Mouse (Mus musculus) splenic B cell, adult 2 months (primary cell): ENCODE data around the gene Gm20671.
"Not testable (repeated sequence)": the region's sequence is repeated elsewhere in the genome, so short reads cannot be mapped to it uniquely, and the experiment has no call there.

Experiments
- DNase-seq: peaks from one replicate; pipeline ENCODE4 v3.0.0-alpha.2; 2011; ENCODE audit warnings: low read depth, low spot score
- H3K27me3 ChIP-seq: 2 replicates; pipeline ENCODE4 v1.6.1; 2012; ENCODE audit warnings: mild to moderate bottlenecking, low read length, moderate library complexity, mixed read lengths; ENCODE audit not compliant: control insufficient read depth, poor library complexity, insufficient read depth, severe bottlenecking
- H3K36me3 ChIP-seq: 2 replicates; pipeline ENCODE4 v1.6.1; 2012; ENCODE audit warnings: mild to moderate bottlenecking, low read length, moderate library complexity, mixed read lengths; ENCODE audit not compliant: control insufficient read depth, poor library complexity, insufficient read depth, severe bottlenecking

The Gm20671 gene

GRCm38 (mm10) chr5:32760787-32761186 is 66.1 kb downstream of the Gm20671 start:
- no peak for DNase-seq
- H3K36me3 ChIP-seq = no peaks in the 10 kb centered on the region; the same call in 1 of the 2 replicates
- H3K27me3 ChIP-seq = no peaks in the 10 kb centered on the region

GRCm38 (mm10) chr5:32760352-32760751 is 66.6 kb downstream of the Gm20671 start:
- DNase-seq, H3K27me3 ChIP-seq, H3K36me3 ChIP-seq: not testable (repeated sequence)

DNA sequence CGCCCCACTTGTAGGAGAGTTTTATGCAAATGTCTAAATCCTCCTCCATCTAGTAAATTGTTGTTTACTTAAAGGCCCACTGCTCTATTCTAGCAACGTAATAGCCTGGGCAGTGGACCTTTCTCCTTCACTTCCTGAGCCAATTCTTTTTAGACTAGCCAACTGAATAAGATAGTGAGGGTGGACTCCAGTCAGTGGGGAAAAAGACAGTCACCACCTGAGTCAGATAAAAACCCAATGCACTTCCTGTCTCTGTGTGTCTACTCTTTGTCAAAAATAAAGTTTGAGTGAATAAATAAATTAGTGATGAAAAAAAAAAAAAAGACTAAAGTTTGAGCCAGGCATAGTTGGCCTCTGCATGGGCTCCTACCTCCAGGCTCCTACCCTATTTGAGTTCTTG is 67.2 kb downstream of the Gm20671 start:
- no peak for DNase-seq
- Histone ChIP-seq H3K27me3 (no peaks in the 10 kb centered on the region), H3K36me3 (no peaks in the 10 kb centered on the region)

DNA sequence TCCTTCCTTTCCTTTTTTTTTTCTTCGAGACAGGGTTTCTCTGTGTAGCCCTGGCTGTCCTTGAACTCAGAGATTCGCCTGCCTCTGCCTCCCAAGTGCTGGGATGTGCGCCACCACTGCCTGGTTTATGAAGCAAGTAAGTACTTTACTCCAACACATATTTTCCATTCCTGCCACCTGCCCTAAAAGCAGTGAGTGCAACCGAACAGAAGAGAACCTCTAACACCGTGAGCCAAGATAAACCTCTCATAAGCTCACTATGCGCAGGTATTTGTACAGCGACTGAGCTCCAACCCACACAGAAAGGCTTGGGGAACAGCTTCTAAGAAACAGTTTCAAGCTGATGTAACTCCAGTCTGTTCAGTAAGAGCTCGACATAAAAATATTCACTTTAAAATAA is 70.8 kb downstream of the Gm20671 start:
- no peaks in the 10 kb centered on the region for H3K27me3 ChIP-seq
- no peak for DNase-seq
- no peaks in the 10 kb centered on the region for H3K36me3 ChIP-seq

DNA sequence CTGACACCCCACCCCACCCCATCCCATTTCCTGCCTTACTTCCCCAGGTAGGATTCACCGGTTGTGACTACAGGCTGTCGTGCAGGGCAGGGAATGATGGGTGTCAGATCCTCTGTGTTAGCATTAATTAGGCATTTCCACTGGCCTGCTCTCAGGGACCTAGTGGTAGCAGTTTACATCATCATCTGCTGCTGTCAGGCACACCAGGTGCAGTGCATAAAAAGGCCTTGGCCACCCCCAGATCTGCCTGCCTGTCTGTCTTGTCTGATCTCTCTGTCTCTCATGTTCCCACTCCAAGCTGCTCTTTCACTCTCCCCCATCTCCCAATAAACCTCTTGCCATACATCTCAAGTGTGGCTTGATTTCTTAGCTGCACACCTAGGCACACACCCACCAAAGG is 75.2 kb downstream of the Gm20671 start:
- H3K36me3 ChIP-seq = no peaks in the 10 kb centered on the region
- DNase-seq = no peak
- H3K27me3 ChIP-seq = no peaks in the 10 kb centered on the region

GRCm38 (mm10) chr5:32748936-32749335 is 78.0 kb downstream of the Gm20671 start:
- H3K27me3 ChIP-seq = no peaks in the 10 kb centered on the region
- H3K36me3 ChIP-seq = no peaks in the 10 kb centered on the region
- DNase-seq = no peak

- Histone ChIP-seq H3K36me3 (no peaks in the 10 kb centered on the region), H3K27me3 (no peaks in the 10 kb centered on the region)
- peak; percentile 63 for DNase-seq
Measured at GRCm38 (mm10) chr5:32747650-32748375, 79.1 kb downstream of the Gm20671 start.

DNA sequence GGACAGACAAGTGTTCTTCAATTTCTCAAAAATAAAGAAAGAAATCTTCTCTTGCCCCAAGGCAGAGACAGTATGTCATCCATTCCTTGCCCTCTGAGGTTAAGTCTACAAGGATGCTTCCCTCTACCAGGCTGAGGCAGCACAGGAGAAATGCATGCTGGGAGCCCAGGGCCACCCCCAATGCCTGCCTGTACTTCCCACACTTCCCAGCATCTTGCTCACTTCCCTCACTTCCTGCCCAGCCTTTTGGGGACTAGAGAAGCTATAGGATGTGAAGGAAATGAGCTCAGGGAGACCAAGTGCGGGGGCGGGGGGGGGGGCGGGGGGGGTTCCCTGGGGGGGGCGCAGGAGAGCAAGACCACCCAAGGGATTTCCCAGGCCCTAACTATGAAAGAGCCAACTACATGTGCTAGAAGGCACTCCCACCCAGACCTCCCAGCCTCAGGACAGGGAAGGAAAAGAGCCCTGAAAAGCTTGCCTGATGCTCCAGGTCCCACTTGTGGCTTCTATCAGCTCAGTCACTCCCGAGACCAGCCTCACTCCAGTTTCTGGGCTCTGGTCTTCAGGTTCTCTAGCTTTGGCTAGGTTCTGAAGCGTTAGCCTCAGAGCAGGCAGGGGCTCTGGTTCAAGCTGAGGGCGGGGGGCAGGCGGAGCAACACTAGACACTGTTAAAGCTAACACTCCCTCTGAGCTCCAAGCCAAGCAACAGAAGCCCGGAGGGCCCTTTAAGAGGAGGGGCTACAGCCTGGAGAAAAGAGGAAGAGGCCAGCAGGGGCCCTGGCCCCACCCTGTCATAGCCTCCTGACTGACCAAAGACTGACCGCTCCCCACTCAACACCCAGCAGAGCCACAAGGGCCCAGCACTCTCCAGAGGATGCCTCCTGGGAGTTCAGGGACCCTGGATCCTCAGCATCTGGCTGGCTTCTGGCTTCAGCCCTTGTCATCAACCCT is 80.9 kb downstream of the Gm20671 start:
- H3K27me3 ChIP-seq = no peaks in the 10 kb centered on the region
- DNase-seq = peak; percentile 69
- H3K36me3 ChIP-seq = no peaks in the 10 kb centered on the region; the same call in 1 of the 2 replicates

GRCm38 (mm10) chr5:32742149-32742548 is 84.8 kb downstream of the Gm20671 start:
- DNase-seq = no peak
- no peaks in the 10 kb centered on the region; the same call in 1 of the 2 replicates for H3K36me3 ChIP-seq
- no peaks in the 10 kb centered on the region for H3K27me3 ChIP-seq

DNA sequence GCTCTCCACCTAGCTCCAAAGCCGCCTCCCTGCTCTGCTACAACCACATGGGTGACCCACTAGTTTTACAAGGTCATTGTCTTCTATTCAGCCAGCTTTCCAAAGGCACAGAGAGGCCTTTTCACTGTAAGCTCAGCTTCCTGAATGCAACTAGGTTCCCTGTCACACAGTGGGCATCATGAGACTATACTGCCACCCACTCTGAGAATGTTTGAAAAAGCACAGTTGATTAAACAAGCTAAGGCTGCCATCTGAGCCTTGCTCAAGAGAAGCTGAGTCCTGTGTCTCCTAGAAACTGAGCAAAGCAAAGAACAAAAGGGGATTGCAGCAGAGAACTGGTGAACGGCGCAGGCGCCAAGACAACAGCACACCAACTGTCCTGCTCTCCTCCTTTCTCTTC is 85.5 kb downstream of the Gm20671 start:
- H3K27me3 ChIP-seq, DNase-seq, H3K36me3 ChIP-seq: not testable (repeated sequence)

GRCm38 (mm10) chr5:32740850-32741249 is 86.1 kb downstream of the Gm20671 start:
- DNase-seq, H3K36me3 ChIP-seq, H3K27me3 ChIP-seq: not testable (repeated sequence)

- DNase-seq = no peak
- no peaks in the 10 kb centered on the region for H3K27me3 ChIP-seq
- no peaks in the 10 kb centered on the region; the same call in 1 of the 2 replicates for H3K36me3 ChIP-seq
Measured at GRCm38 (mm10) chr5:32740138-32740537, 86.8 kb downstream of the Gm20671 start.

DNA sequence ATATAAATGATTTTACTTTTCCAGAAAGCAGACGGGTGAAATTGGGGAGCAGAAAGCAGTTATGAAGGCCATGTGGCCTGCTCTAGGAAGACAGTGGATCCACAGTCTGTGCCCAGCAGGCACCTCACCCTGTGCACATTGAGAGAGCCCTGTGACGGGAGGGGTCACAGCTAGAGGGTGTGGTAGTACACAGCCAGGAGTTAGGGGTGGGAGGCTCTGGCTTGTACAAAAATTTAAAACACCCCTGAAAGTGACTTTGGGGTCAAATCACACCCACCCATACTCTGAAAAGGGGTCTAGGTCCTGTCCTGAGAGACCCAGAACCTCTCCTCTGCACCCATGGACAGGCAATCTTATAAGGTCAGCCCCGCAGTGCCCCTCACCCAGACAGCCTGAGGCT is 90.1 kb downstream of the Gm20671 start:
- DNase-seq, H3K27me3 ChIP-seq, H3K36me3 ChIP-seq: not testable (repeated sequence)

- Histone ChIP-seq H3K27me3 (no peaks in the 10 kb centered on the region), H3K36me3 (peaks cover 1% of the 10 kb centered on the region; the same call in 1 of the 2 replicates)
- DNase-seq = no peak
Measured at GRCm38 (mm10) chr5:32735779-32736178, 91.1 kb downstream of the Gm20671 start.

GRCm38 (mm10) chr5:32733892-32734291 is 93.0 kb downstream of the Gm20671 start:
- DNase-seq, H3K27me3 ChIP-seq, H3K36me3 ChIP-seq: not testable (repeated sequence)
